Mouse (Mus musculus) heart, embryonic 12.5 days (tissue): Measurements from ENCODE around the gene Rnf31. TPM values are rescaled to one million over a fixed set of nuclear protein-coding genes. Genes with fewer than 3 reads are reported as not detected.
A peak's percentile ranks its signal among the peaks of the same experiment; 100 is the strongest.

Source experiments
- ATAC-seq: fragments of 200-750 bp; cut with Nextera tagmentation; 2 replicates; pipeline ENCODE4 v1.8.0; 2017; ENCODE audit warnings: moderate TSS enrichment, moderate library complexity; ENCODE audit not compliant: insufficient number of reproducible peaks, low FRiP score
- H3K27ac ChIP-seq: fragments of 300-500 bp; sonication (generic); 2 replicates; pipeline ENCODE4 v1.5.1; 2016; ENCODE audit warnings: mild to moderate bottlenecking, moderate library complexity; ENCODE audit not compliant: poor library complexity, severe bottlenecking
- H3K27me3 ChIP-seq: fragments of 300-500 bp; sonication (generic); replicated peaks from 2 replicates; pipeline ENCODE4 v1.6.1; 2016; ENCODE audit warnings: mild to moderate bottlenecking, moderate library complexity
- H3K36me3 ChIP-seq: fragments of 300-500 bp; sonication (generic); 2 replicates; pipeline ENCODE4 v1.6.1; 2016; ENCODE audit warnings: mild to moderate bottlenecking, moderate library complexity
- H3K4me1 ChIP-seq: fragments of 300-500 bp; sonication (generic); replicated peaks from 2 replicates; pipeline ENCODE4 v1.6.1; 2016; ENCODE audit warnings: mild to moderate bottlenecking
- H3K4me2 ChIP-seq: fragments of 300-500 bp; sonication (generic); 2 replicates; pipeline ENCODE4 v1.6.1; 2016; ENCODE audit warnings: mild to moderate bottlenecking, moderate library complexity
- H3K4me3 ChIP-seq: fragments of 300-500 bp; sonication (generic); 2 replicates; pipeline ENCODE4 v1.5.1; 2016; ENCODE audit warnings: mild to moderate bottlenecking
- H3K9ac ChIP-seq: fragments of 300-500 bp; sonication (generic); 2 replicates; pipeline ENCODE4 v1.6.1; 2016; ENCODE audit warnings: mild to moderate bottlenecking, moderate library complexity
- H3K9me3 ChIP-seq: fragments of 300-500 bp; sonication (generic); replicated peaks from 2 replicates; pipeline ENCODE4 v1.6.1; 2016; ENCODE audit warnings: mild to moderate bottlenecking, moderate library complexity
- WGBS: fragments of 180-500 bp; shearing (Covaris S2); methylation state at CpG from one replicate; pipeline ENCODE4 v1.1.7; 2016; 5-methylcytosine and 5-hydroxymethylcytosine counted together
- polyA plus RNA-seq: library from polyadenylated mRNA; unstranded; fragments of >200 nt; fragmentation: Nextera tagmentation; extraction: Ambion mirVana; gene quantifications from 2 replicates; pipeline ENCODE4 v1.2.1, GENCODE M21; 2016

The Rnf31 gene
- polyA plus RNA-seq, 1 experiment from 2014 or later, result 16.4 TPM

DNA sequence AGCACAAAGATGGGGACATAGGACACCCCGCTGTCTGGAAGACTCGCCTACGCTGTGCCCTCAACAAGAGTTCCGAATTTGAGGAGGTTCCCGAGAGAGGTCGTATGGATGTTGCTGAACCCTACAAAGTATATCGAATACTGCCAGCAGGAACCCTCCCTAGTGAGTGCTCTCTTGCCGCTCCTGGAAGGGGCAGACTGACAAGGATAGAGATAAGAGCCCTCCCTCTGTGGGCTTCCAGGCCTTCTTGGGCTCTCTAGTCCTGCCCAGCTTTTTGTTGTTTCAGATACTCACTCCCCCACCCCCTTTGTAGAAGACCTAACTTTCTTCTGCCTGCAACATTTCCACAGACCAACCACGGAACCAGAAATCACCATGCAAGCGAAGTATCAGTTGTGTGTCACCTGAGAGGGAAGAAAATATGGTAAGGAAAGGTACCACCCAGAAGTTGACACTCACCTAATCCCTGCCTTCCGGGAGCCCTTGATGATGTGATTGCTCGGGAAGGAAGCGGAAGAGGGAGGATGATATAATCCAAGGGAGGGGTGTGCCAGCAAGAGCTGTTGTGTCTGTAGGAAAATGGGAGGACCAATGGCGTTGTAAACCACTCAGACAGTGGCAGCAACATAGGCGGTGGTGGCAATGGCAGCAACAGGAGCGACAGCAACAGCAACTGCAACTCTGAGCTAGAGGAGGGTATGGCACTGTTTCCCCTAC, 14.4 kb downstream of the Rnf31 start:
- Histone ChIP-seq H3K9me3 (no peaks in the 10 kb centered on the region), H3K9ac (no peak overlapping the region), H3K4me2 (no peak overlapping the region), H3K36me3 (peaks cover 78% of the 10 kb centered on the region), H3K4me1 (peaks cover 4% of the 10 kb centered on the region), H3K4me3 (no peak overlapping the region), H3K27me3 (no peaks in the 10 kb centered on the region), H3K27ac (no peak overlapping the region)
- no peak for ATAC-seq
- 73% methylated on average over 16 of the region's 16 CpGs for WGBS

- no peak for ATAC-seq
- no peaks in the 10 kb centered on the region for H3K9me3 ChIP-seq
- 89% methylated on average over 6 of the region's 6 CpGs for WGBS
- no peak overlapping the region for H3K27ac ChIP-seq
- no peak overlapping the region for H3K9ac ChIP-seq
- H3K4me2 ChIP-seq, result no peak overlapping the region
- H3K27me3 ChIP-seq, result no peaks in the 10 kb centered on the region
- H3K4me3 ChIP-seq, result no peak overlapping the region
- peaks cover 11% of the 10 kb centered on the region for H3K4me1 ChIP-seq
- peaks cover 53% of the 10 kb centered on the region for H3K36me3 ChIP-seq
Measured at GRCm38 (mm10) chr14:55608339-55608738, 16.8 kb downstream of the Rnf31 start.

- Histone ChIP-seq H3K36me3 (peaks cover 18% of the 10 kb centered on the region), H3K4me3 (no peak overlapping the region), H3K4me2 (no peak overlapping the region), H3K9ac (no peak overlapping the region), H3K9me3 (no peaks in the 10 kb centered on the region), H3K4me1 (peaks cover 19% of the 10 kb centered on the region), H3K27me3 (no peaks in the 10 kb centered on the region), H3K27ac (no peak overlapping the region; the same call in 1 of the 2 replicates)
- WGBS, result 35% methylated on average over 6 of the region's 6 CpGs
- ATAC-seq, result no peak
Measured at GRCm38 (mm10) chr14:55613346-55613745, 21.8 kb downstream of the Rnf31 start.

DNA sequence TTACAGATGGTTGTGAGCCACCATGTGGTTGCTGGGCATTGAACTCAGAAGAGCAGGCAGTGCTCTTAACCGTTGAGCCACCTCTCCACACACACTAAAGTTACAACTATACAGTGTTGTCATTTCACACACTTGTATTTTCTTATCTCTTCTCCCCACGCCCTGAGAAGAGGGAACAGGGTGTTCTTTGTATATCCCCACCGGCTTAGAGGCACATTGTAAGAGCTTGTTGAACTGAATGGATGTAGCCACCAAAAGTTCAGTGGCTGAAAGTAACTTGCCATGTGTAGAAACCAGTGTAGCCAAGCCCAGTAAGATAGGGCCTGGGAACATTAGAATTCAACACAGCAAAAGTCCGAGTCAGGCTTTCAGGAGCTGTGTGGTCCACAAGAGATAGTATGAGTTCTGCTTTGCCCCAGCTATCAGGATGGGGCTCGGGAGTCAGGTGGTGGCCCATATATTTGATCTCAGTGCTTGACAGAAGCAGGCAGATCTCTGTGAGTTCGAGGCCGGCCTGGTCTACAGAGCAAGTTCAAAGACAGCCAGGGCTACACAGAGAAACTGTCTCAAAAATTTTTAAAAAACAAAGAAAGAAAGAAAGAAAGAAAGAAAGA, 23.2 kb downstream of the Rnf31 start:
- ATAC-seq, result no peak
- no peaks in the 10 kb centered on the region for H3K9me3 ChIP-seq
- peaks cover 27% of the 10 kb centered on the region for H3K4me1 ChIP-seq
- no peaks in the 10 kb centered on the region for H3K27me3 ChIP-seq
- H3K4me3 ChIP-seq, result no peak overlapping the region
- peaks cover 5% of the 10 kb centered on the region for H3K36me3 ChIP-seq
- H3K9ac ChIP-seq, result no peak overlapping the region
- WGBS, result 53% methylated on average over 7 of the region's 7 CpGs
- no peak overlapping the region for H3K4me2 ChIP-seq
- H3K27ac ChIP-seq, result no peak overlapping the region

DNA sequence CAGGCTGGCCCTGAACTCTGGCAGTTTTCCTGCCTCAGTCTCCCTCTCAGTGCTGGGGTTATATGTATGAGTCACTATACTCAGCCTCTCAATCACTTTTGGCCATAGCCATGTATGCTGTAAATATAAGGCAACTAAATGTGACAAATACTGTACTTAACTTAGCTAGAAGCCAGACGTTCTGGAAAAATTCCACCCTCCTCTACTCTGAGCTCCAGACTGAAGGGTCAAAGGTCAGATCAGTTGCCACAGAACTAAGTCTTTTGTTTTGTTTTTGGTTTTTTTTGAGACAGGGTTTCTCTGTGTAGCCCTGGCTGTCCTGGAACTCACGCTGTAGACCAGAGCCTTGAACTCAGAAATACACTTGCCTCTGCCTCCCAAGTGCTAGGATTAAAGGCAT, 24.4 kb downstream of the Rnf31 start:
- Histone ChIP-seq H3K9me3 (no peaks in the 10 kb centered on the region), H3K9ac (no peak overlapping the region), H3K36me3 (no peaks in the 10 kb centered on the region), H3K27me3 (no peaks in the 10 kb centered on the region), H3K4me1 (peaks cover 27% of the 10 kb centered on the region), H3K4me2 (no peak overlapping the region), H3K27ac (no peak overlapping the region), H3K4me3 (no peak overlapping the region)
- ATAC-seq, result no peak
- WGBS, result 50% methylated on average over 2 of the region's 2 CpGs

- Histone ChIP-seq H3K9me3 (no peaks in the 10 kb centered on the region), H3K9ac (no peak overlapping the region), H3K36me3 (no peaks in the 10 kb centered on the region), H3K4me1 (peaks cover 27% of the 10 kb centered on the region), H3K4me3 (no peak overlapping the region), H3K4me2 (no peak overlapping the region), H3K27me3 (no peaks in the 10 kb centered on the region), H3K27ac (peak overlapping the region; percentile 36; the same call in 1 of the 2 replicates)
- 83% methylated on average over 2 of the region's 2 CpGs for WGBS
- no peak for ATAC-seq
Measured at GRCm38 (mm10) chr14:55616844-55617243, 25.3 kb downstream of the Rnf31 start.

- Histone ChIP-seq H3K9me3 (no peaks in the 10 kb centered on the region), H3K27ac (peak within 1 kb of the TSS; percentile 36; the same call in 1 of the 2 replicates), H3K36me3 (peaks cover under 1% of the 10 kb centered on the region; the same call in 1 of the 2 replicates), H3K4me3 (peak within 1 kb of the TSS; percentile 37), H3K4me1 (peaks cover 25% of the 10 kb centered on the region), H3K9ac (peak within 1 kb of the TSS; percentile 48; the same call in 1 of the 2 replicates), H3K27me3 (no peaks in the 10 kb centered on the region), H3K4me2 (peak within 1 kb of the TSS; percentile 64)
- peak; percentile 88 for ATAC-seq
- 13% methylated on average over 21 of the region's 21 CpGs for WGBS
Measured at GRCm38 (mm10) chr14:55617822-55618221, 26.3 kb downstream of the Rnf31 start, which contains the start of gene Rec8. TSS of gene Rec8 (plus strand) at chr14:55618037.

GRCm38 (mm10) chr14:55618486-55619195, 27.1 kb downstream of the Rnf31 start:
- Histone ChIP-seq H3K4me3 (peak overlapping the region; percentile 37), H3K27me3 (no peaks in the 10 kb centered on the region), H3K4me2 (peak overlapping the region; percentile 64), H3K9ac (peak overlapping the region; percentile 48; the same call in 1 of the 2 replicates), H3K4me1 (peaks cover 17% of the 10 kb centered on the region), H3K9me3 (no peaks in the 10 kb centered on the region), H3K36me3 (peaks cover 8% of the 10 kb centered on the region), H3K27ac (no peak overlapping the region)
- WGBS, result 32% methylated on average over 22 of the region's 22 CpGs
- ATAC-seq, result no peak

DNA sequence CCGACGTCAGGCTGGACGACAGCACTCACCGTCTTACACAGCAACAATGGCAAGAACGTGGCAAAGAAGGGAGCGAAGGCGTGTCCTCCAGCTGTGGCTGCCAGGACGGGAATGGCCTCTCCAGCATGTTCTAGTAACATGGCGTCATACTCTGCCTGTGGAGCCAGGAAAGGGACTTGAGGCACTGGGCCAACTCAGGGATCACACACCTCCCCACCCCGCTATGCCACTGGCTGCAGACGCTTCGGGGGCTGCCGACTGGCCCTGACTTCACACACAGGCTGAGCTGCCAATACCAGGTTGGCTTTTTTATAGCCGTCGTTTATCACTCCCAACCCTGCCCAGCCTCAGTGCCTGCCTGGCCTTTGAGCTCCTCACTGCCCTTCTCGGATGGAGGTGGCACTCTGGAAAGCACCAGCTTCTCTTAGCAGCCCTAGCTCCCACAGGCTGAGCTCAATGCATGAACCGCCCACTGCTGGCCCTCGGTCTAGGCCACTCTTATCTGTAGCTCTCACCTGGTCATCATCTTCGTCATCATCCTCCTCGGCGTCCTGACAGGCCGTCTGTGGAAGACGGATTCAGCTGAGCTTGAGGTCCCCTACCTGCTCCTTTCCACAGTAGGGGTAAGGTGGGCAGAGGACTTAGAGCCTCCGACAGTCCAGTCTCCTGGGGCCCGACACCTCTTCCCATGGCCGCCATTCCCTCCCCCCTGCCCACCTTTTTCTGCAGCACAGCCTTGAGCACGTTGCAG, 36.7 kb downstream of the Rnf31 start:
- Histone ChIP-seq H3K27ac (no peak overlapping the region), H3K4me1 (peaks cover 7% of the 10 kb centered on the region), H3K36me3 (peaks cover 99% of the 10 kb centered on the region), H3K4me2 (no peak overlapping the region), H3K9ac (no peak overlapping the region), H3K27me3 (no peaks in the 10 kb centered on the region), H3K4me3 (no peak overlapping the region), H3K9me3 (no peaks in the 10 kb centered on the region)
- no peak for ATAC-seq
- WGBS, result 88% methylated on average over 27 of the region's 27 CpGs

DNA sequence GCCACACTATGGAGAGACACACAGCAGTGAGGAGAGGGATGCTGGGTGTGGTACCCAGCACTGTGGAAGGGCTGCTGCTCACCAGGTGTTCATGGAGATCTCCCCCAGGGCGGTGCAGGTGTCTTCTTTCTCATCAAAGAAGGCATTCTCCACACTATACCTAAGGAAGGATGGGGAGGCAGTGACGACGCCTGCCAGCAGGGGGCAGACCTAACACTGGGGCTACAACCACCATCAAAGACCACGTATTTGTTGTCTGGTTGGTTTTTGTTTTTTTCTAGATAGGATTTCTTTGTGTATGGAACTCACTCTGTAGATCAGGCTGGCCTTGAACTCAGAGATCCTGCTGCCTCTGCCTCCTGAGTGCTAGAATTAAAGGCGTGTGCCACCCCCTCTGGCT, 37.8 kb downstream of the Rnf31 start:
- Histone ChIP-seq H3K27ac (no peak overlapping the region), H3K9ac (no peak overlapping the region), H3K4me2 (no peak overlapping the region), H3K36me3 (peaks cover 98% of the 10 kb centered on the region), H3K4me3 (no peak overlapping the region), H3K9me3 (no peaks in the 10 kb centered on the region), H3K27me3 (no peaks in the 10 kb centered on the region), H3K4me1 (peaks cover 9% of the 10 kb centered on the region)
- no peak for ATAC-seq
- 50% methylated on average over 5 of the region's 5 CpGs for WGBS
